Mouse (Mus musculus) brain, embryonic 14.5 days (tissue): ENCODE measurements around the gene Ccl3. TPM values are rescaled to one million over a fixed set of nuclear protein-coding genes. Genes with fewer than 3 reads are reported as not detected.

ENCODE experiments used
- DNase-seq: peaks from one replicate; pipeline ENCODE4 v3.0.0-alpha.2; 2011; ENCODE audit warnings: low read depth
- CTCF ChIP-seq: fragments of 200-500 bp; IDR thresholded peaks from 2 replicates; pipeline ENCODE4 v1.5.1; 2012; ENCODE audit warnings: inconsistent platforms, mild to moderate bottlenecking, moderate library complexity, borderline replicate concordance; ENCODE audit not compliant: insufficient read depth, insufficient read length; ENCODE audit errors: extremely low read depth
- POLR2A ChIP-seq: fragments of 200-500 bp; IDR thresholded peaks from 2 replicates; pipeline ENCODE4 v1.6.1; 2012; ENCODE audit warnings: mild to moderate bottlenecking, inconsistent platforms, borderline replicate concordance; ENCODE audit not compliant: poor library complexity, insufficient read depth, insufficient read length, severe bottlenecking; ENCODE audit errors: extremely low read depth
- polyA plus RNA-seq: library from polyadenylated mRNA; depleted of rRNA; stranded (reverse); fragments of >200 nt; gene quantifications from 2 replicates; pipeline ENCODE4 v1.2.3, GENCODE M21; 2012; rRNA removed

The Ccl3 gene
- polyA plus RNA-seq, 1 experiment, result 1.7 TPM

DNA sequence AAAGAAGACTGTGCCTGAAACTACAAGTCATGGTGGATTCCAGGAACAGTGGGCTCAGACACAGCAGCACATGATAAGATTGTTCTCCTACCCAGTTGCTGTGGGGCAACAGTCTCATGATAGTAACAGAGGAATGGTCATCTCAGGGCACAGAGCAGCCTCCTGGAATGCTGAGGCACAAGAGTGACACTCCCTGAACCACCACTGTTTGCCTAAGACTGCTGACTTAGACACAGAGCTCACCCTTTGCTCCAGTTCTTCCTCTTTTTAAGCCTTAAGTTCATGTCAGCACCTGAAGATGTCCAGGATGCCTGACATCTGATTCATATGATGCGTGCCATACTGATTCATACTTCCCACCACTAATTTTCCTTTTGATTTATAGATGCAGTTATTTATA is 32.6 kb downstream of the Ccl3 start:
- DNase-seq, result no peak
- no peak for TF ChIP-seq CTCF
- TF ChIP-seq POLR2A, result no peak

DNA sequence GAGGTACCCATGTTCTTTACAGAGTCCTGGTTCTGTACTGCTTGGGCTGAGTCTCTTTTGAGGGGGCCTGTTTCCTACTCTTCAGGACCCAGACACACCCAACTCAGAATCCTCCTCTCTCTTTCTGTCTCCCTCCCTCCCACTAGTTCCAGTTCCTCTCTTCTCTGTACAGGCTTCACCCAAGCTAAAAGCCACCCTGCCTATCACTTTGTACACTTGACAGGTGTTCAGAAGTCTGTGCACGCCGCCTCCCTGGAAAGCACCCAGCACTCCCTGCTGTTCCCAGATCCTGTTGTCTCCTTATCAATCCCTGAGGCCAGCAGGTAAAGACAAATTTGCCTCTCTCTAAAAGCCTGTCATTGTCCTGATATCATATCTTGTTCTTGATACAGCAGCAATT is 38.3 kb downstream of the Ccl3 start:
- TF ChIP-seq POLR2A (no peak), CTCF (no peak)
- DNase-seq, result no peak

DNA sequence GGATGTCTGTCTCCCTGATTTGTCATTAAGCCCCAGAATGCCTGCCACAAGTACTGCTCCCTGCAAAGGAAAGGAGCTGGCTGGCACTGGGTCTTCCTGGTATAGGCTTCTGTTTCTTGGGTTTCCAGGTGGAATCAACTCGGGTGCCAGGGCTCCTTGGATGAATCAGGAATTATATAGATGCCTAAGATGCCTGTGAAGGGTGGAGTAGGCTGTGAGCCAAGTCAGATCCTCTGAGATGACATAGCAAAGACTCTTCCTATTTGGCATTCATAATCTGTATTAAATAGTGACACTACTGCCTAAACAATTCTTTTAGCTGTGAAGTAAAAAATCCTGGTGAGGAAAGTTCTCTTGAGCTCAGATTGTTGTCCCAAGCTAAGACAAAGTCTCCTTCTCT is 42.8 kb downstream of the Ccl3 start:
- TF ChIP-seq POLR2A (no peak), CTCF (no peak)
- DNase-seq, result no peak

DNA sequence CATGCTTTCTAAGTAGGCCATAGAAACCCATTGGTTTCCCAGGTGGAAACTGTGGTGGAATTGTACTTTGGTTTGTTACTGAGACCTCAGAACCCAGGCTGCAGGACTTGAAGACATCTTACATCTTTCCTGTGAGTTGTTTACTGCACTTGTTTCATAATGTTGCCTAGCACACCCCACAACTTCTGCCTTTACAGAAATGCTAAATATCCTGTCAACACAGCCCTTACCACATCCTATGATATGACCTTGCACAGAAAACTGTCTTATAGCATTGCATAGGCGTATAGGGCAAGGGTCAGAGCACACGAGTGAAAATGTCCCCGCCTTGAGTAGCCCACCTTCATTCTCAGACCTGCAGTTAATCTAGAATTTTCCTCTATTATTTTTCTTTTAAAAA is 43.6 kb downstream of the Ccl3 start:
- no peak for TF ChIP-seq POLR2A
- TF ChIP-seq CTCF, result no peak
- no peak for DNase-seq

DNA sequence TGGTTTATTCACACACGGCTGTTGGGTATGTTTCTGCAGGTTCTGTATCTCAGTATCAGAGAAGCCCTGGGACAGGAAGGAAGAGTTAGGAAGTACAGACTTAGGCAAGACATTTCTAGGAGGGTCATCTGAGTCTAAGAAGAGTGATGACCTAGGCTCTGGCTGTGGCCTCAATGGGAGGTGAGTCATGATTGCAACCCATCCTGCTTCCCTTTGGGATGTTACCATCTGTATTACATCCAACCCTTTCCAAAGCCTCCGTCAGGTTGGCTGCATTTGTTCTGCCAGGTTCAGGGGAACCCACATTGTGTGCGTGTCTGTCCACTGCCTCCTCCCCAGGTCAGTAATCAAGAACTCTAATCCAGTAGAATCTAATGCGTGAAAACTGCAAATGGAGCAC is 44.5 kb downstream of the Ccl3 start:
- no peak for DNase-seq
- TF ChIP-seq POLR2A (no peak), CTCF (no peak)

DNA sequence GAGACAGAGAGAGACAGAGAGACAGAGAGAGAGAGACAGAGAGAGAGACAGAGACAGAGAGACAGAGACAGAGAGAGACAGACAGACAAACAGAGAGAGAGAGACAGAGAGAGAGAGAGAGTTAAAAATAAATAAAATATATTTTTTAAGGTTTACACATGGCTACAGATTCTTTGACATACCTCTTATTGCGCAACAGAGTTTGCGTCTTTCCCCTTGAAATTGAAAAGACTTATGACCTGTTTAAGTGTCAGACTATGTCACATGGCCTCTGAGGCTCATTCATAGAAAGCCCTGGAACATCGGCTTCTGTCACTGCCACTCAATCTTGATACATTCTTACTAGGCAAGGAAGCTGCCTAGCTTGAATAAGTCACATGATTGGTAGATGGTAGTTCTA is 45.8 kb downstream of the Ccl3 start:
- TF ChIP-seq POLR2A (no peak), CTCF (no peak)
- no peak for DNase-seq

DNA sequence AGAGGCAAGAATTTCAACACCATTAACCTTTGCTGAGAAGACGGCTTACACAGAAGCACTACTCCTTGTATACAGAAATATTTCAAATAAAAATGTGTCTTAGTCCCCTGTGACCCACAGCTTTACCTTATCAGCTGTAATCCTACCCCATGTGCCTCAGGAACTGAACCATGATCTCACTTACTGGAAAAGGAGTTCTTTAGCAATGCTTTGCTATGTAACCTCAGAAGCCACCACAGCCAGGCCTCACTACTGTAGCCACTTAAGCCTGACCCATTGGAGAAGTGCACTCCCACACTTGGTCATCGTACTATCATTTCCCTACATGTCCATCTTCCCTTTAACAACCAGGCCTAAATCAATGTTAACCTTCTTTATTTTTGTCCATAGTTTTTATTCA is 48.6 kb downstream of the Ccl3 start:
- no peak for DNase-seq
- TF ChIP-seq POLR2A (no peak), CTCF (no peak)

DNA sequence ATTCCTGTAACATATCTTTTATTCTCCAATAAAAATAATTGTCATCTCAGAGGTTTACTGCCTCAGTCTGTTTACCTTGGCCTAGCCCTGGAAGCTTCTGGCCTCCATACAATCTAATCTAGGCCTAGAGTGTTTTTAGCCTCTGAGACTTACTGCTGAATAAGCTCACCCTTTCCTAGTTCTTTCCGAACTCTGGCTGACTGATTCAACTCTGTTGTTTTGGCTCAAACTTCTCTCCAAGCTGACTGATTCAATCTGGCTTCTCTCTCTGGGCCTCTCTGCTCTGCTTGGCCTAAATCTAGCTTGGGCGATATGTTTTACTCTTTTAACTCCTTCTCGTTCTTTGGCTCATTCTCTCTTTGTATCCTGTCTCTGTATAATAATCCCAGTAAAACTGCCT is 50.2 kb downstream of the Ccl3 start:
- TF ChIP-seq CTCF, result no peak
- TF ChIP-seq POLR2A, result no peak
- DNase-seq, result no peak

DNA sequence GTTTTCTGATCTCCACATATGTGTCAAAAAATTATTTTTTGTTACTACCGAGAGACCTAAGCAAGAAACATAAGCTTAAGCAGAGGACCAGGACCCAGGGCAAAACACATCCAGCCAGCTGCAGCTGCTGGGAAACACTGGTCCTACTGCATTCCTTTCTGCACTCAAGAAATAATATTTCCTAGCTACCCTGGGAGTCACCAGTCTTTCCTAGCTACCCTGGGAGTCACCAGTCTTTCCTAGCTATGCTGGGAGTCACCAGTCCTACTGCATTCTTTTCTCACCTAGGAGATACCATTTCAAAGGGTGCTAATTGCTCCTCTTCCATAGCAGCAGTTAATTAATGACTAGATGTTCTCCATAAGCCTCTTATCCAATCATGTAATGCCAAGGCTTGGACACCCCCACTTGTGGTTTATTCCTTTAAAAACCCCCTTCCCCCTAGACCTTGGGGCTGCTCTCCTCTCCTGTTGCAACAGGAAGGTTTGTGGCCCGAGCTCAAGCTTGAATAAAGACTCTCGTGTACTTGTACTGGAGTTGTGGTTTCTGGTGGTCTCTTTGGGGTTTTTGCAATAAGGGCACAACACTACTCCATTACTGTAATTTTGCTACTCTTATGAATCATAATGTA is 50.8 kb downstream of the Ccl3 start:
- TF ChIP-seq CTCF (no peak), POLR2A (no peak)

More for the DNA sequence above, 50.8 kb downstream of the Ccl3 start:
- DNase-seq, result no peak

Other genes with a start within 250 kb of the Ccl3 start
- gene Rasl10b, start 240.2 kb downstream of the Ccl3 start, polyA plus RNA-seq, result 74.3 and 88.9 TPM in 2 replicates
- 0.21 and 0.63 TPM in 2 replicates for gene Gas2l2, start 219.9 kb downstream of the Ccl3 start, polyA plus RNA-seq
- gene 1700020L24Rik, start 211.7 kb downstream of the Ccl3 start, polyA plus RNA-seq, result 0.53 and 0.55 TPM in 2 replicates
- gene Mmp28, start 186.3 kb downstream of the Ccl3 start, polyA plus RNA-seq, result 5.5 and 9.1 TPM in 2 replicates
- gene Taf15, start 176.3 kb downstream of the Ccl3 start, polyA plus RNA-seq, result 51.0 and 92.8 TPM in 2 replicates
- not detected in 2 replicates for gene Heatr9, start 127.2 kb downstream of the Ccl3 start, polyA plus RNA-seq
- gene Ccl5, start 118.8 kb downstream of the Ccl3 start, polyA plus RNA-seq, result 0.21 TPM in 1 of 2 replicates, not detected in the other
- 0.83 and 1.00 TPM in 2 replicates for gene Ccl9, start 70.7 kb downstream of the Ccl3 start, polyA plus RNA-seq
- gene Ccl6, start 56.3 kb downstream of the Ccl3 start, polyA plus RNA-seq, result 0.72 and 0.78 TPM in 2 replicates
- not detected in 2 replicates for gene Rpl9-ps1, start 3.7 kb downstream of the Ccl3 start, polyA plus RNA-seq
- gene Ccl4, start 13.2 kb upstream of the Ccl3 start, polyA plus RNA-seq, result 0.38 and 0.44 TPM in 2 replicates
- not detected in 2 replicates for gene Wfdc17, start 54.6 kb upstream of the Ccl3 start, polyA plus RNA-seq
- not detected in 2 replicates for gene Wfdc18, start 59.7 kb upstream of the Ccl3 start, polyA plus RNA-seq
- gene Wfdc21, start 97.6 kb upstream of the Ccl3 start, polyA plus RNA-seq, result not detected in 2 replicates
- 35.9 and 40.5 TPM in 2 replicates for gene Heatr6, start 104.3 kb upstream of the Ccl3 start, polyA plus RNA-seq
- 0.13 and 0.19 TPM in 2 replicates for gene Hnf1b, start 200.7 kb upstream of the Ccl3 start, polyA plus RNA-seq